Mouse (Mus musculus) CH12.LX (cell line): ENCODE measurements around the gene Gzmm.

Experiments used
- IRF4 ChIP-seq: IDR thresholded peaks from 2 replicates; pipeline ENCODE4 v1.6.1; 2014; ENCODE audit warnings: low read depth, mild to moderate bottlenecking, inconsistent platforms, low read length, improper control_type of control experiment
- POLR2A ChIP-seq: IDR thresholded peaks from 2 replicates; pipeline ENCODE4 v1.6.1; 2011; ENCODE audit warnings: low read depth, mild to moderate bottlenecking, improper control_type of control experiment, low read length
- SMC3 ChIP-seq: IDR thresholded peaks from 2 replicates; pipeline ENCODE4 v1.6.1; 2011; ENCODE audit warnings: low read depth, low read length, improper control_type of control experiment

- TF ChIP-seq IRF4 (no peak), SMC3 (no peak), POLR2A (no peak)
Measured at GRCm38 (mm10) chr10:79723047-79723446, 34.2 kb downstream of the Gzmm start.
